Mouse (Mus musculus) bone marrow macrophage, adult 2 months (primary cell): ENCODE measurements around the gene Syn3.

Experiments used
- CTCF ChIP-seq: IDR thresholded peaks from 2 replicates; pipeline ENCODE4 v1.5.1; 2012; ENCODE audit warnings: low read depth, mild to moderate bottlenecking, low read length, moderate library complexity
- POLR2A ChIP-seq: IDR thresholded peaks from 2 replicates; pipeline ENCODE4 v1.6.1; 2012; ENCODE audit warnings: mild to moderate bottlenecking, low read depth, low read length, borderline replicate concordance

DNA sequence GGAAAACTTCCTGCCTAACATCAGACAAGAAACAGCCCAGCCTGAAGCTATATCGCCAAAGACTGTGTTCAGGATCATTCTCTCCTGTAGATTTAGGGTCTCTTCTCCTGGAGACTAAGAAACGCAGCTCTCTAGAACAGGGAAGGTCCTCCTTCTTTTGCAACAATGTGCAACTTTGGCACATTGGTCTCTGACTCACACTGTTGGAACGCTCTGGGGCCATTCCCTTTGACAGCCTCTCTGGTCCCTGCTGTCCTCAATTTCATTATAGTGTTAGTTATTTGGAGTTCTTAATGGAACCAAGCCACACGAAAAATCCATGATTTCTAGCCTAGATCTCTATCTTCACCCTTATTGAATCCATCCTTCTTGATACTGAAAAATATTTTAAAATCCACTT lies 191.5 kb downstream of the Syn3 start:
- TF ChIP-seq CTCF (no peak), POLR2A (no peak)
